Mouse (Mus musculus): ENCODE results near the gene Bcor. TPM values are rescaled to one million over a fixed set of nuclear protein-coding genes. Genes with fewer than 3 reads are reported as not detected.

The Bcor gene
- total and polyA plus RNA-seq, 3 experiments: 44.6 to 88.7 (median 61.6) TPM

GRCm38 (mm10) chrX:12003539-12003938 lies 156.6 kb downstream of the Bcor start:
- H3K27me3 ChIP-seq (ENCODE audit: control insufficient read depth in 1 of 2, insufficient read depth in 2 of 2, low read length in 2 of 2): no peaks in the 10 kb centered on the region
- peaks cover 0 to 24% of the 10 kb centered on the region in 2 experiments; a peak in 2 of 4 replicates for H3K36me3 ChIP-seq (ENCODE audit: control insufficient read depth in 1 of 2, insufficient read depth in 2 of 2, low read length in 2 of 2)
- peak; percentile 93 for DNase-seq (ENCODE audit: low read depth, low spot score)
- peaks cover 18% of the 10 kb centered on the region; the same call in 1 of the 2 replicates for H3K79me2 ChIP-seq (ENCODE audit: control insufficient read depth, insufficient read depth, low read length, poor library complexity)
- H3K4me3 ChIP-seq (ENCODE audit: control insufficient read depth in 1 of 2, insufficient read depth in 1 of 2, low read depth in 2 of 2, low read length in 2 of 2): peak overlapping the region; percentile 69 to 78
- peak overlapping the region; percentile 94 for H3K9ac ChIP-seq (ENCODE audit: control insufficient read depth, low read depth, low read length, poor library complexity, severe bottlenecking)
- peak overlapping the region; percentile 98 for H3K27ac ChIP-seq (ENCODE audit: control insufficient read depth, low read depth, low read length)
- H3K4me1 ChIP-seq (ENCODE audit: control insufficient read depth in 1 of 2, insufficient read depth in 2 of 2, low read length in 2 of 2): peaks cover 20 to 35% of the 10 kb centered on the region in 2 experiments
- H3K9me3 ChIP-seq (replicated peaks; ENCODE audit: insufficient read depth, low read length): no peaks in the 10 kb centered on the region
- TF ChIP-seq BHLHE40 (IDR thresholded peaks at IDR 0.05; ENCODE audit: borderline replicate concordance, low read depth, low read length): peak; percentile 59; the same call in 1 of the 2 replicates
- TF ChIP-seq SIN3A (IDR thresholded peaks at IDR 0.05; ENCODE audit: low read length): peak; percentile 94
- no peak for TF ChIP-seq MAX (IDR thresholded peaks at IDR 0.05; ENCODE audit: low read length)
- no peak for TF ChIP-seq GABPA (IDR thresholded peaks at IDR 0.05; ENCODE audit: low read depth, low read length)
- TF ChIP-seq MEF2A (IDR thresholded peaks at IDR 0.05; ENCODE audit: extremely low read depth, insufficient replicate concordance, low read depth, low read length, poor library complexity, severe bottlenecking): no peak; the same call in 1 of the 2 replicates
- TF ChIP-seq TAL1 (IDR thresholded peaks at IDR 0.05; ENCODE audit: low read length): peak; percentile 96
- peak; percentile 52; the same call in 1 of the 2 replicates for TF ChIP-seq HCFC1 (IDR thresholded peaks at IDR 0.05; ENCODE audit: low read depth, low read length)
- peak; percentile 94 for TF ChIP-seq ZMIZ1 (IDR thresholded peaks at IDR 0.05; ENCODE audit: low read depth, low read length)
- peak; percentile 89 for TF ChIP-seq TBP (IDR thresholded peaks at IDR 0.05; ENCODE audit: low read depth, low read length)
- TF ChIP-seq MYC (IDR thresholded peaks at IDR 0.05; ENCODE audit: low read depth, low read length): 0 out of 2 replicates have a peak, but pooled peaks have one; percentile 35
- 0 out of 2 replicates have a peak, but pooled peaks have one; percentile 2 for TF ChIP-seq ZC3H11A (IDR thresholded peaks at IDR 0.05; ENCODE audit: low read depth, low read length)
- 0 out of 2 replicates have a peak, but pooled peaks have one; percentile 13 for TF ChIP-seq SMC3 (IDR thresholded peaks at IDR 0.05; ENCODE audit: low read depth, low read length)
- TF ChIP-seq EP300 (IDR thresholded peaks at IDR 0.05; ENCODE audit: low read depth in 1 of 2, low read length in 2 of 2): peak; percentile 89 to 96
- TF ChIP-seq GATA1 (IDR thresholded peaks at IDR 0.05; ENCODE audit: low read depth, low read length): peak; percentile 96
- no peak for TF ChIP-seq POLR2AphosphoS5 (IDR thresholded peaks at IDR 0.05; ENCODE audit: borderline replicate concordance, low read depth, low read length)
- TF ChIP-seq MYB (IDR thresholded peaks at IDR 0.05; ENCODE audit: low read depth, low read length): peak; percentile 70
- no peak; the same call in 1 of the 2 replicates for TF ChIP-seq CHD1 (IDR thresholded peaks at IDR 0.05; ENCODE audit: low read depth, low read length)
- peak; percentile 48; the same call in 1 of the 2 replicates for TF ChIP-seq MXI1 (IDR thresholded peaks at IDR 0.05; ENCODE audit: low read depth, low read length)
- TF ChIP-seq ELF1 (IDR thresholded peaks at IDR 0.05; ENCODE audit: low read depth, low read length): 0 out of 2 replicates have a peak, but pooled peaks have one; percentile 32
- TF ChIP-seq UBTF (IDR thresholded peaks at IDR 0.05; ENCODE audit: borderline replicate concordance, insufficient read depth, low read depth, low read length): no peak
- TF ChIP-seq POLR2AphosphoS2 (IDR thresholded peaks at IDR 0.05; ENCODE audit: low read length): peak; percentile 72
- TF ChIP-seq ETS1 (IDR thresholded peaks at IDR 0.05; ENCODE audit: low read depth, low read length): peak; percentile 99
- peak; percentile 80 for TF ChIP-seq RCOR1 (IDR thresholded peaks at IDR 0.05; ENCODE audit: low read depth, low read length)
- no peak for TF ChIP-seq JUND (IDR thresholded peaks at IDR 0.05; ENCODE audit: low read depth, low read length)
- TF ChIP-seq TCF12 (IDR thresholded peaks at IDR 0.05; ENCODE audit: low read depth, low read length): peak; percentile 97
- TF ChIP-seq POLR2A (IDR thresholded peaks at IDR 0.05; ENCODE audit: control insufficient read depth in 1 of 2, insufficient read depth in 1 of 2, low read depth in 1 of 2, low read length in 2 of 2, poor library complexity in 1 of 2): peak in 1 of 2 experiments; percentile 68; a peak in 2 of 4 replicates
- TF ChIP-seq NRF1 (IDR thresholded peaks at IDR 0.05; ENCODE audit: insufficient read depth, low read depth, low read length, poor library complexity, severe bottlenecking): no peak
- peak; percentile 21; the same call in 1 of the 2 replicates for TF ChIP-seq CHD2 (IDR thresholded peaks at IDR 0.05; ENCODE audit: low read length)
- TF ChIP-seq KAT2A (conservative IDR thresholded peaks at IDR 0.05; ENCODE audit: low read depth, low read length): peak; percentile 44
- peak; percentile 73 for TF ChIP-seq NELFE (IDR thresholded peaks at IDR 0.05; ENCODE audit: low read depth, low read length)
- no peak for TF ChIP-seq ZKSCAN1 (IDR thresholded peaks at IDR 0.05; ENCODE audit: low read depth, low read length)
- TF ChIP-seq RAD21 (IDR thresholded peaks at IDR 0.05; ENCODE audit: low read depth, low read length): no peak; the same call in 1 of the 2 replicates
- peak; percentile 93 for TF ChIP-seq MAZ (IDR thresholded peaks at IDR 0.05; ENCODE audit: low read depth, low read length)
- TF ChIP-seq USF1 (IDR thresholded peaks at IDR 0.05; ENCODE audit: low read depth, low read length): peak; percentile 61; the same call in 1 of the 2 replicates
- no peak for TF ChIP-seq CTCF (IDR thresholded peaks at IDR 0.05 in 2 of 3, conservative IDR thresholded peaks at IDR 0.05 in 1 of 3; ENCODE audit: control insufficient read depth in 1 of 3, insufficient read depth in 1 of 3, low read depth in 2 of 3, low read length in 3 of 3, poor library complexity in 1 of 3, severe bottlenecking in 1 of 3)
- no peak for TF ChIP-seq ZNF384 (IDR thresholded peaks at IDR 0.05; ENCODE audit: low read depth, low read length)
- TF ChIP-seq E2F4 (IDR thresholded peaks at IDR 0.05; ENCODE audit: borderline replicate concordance, low read depth, low read length): 0 out of 2 replicates have a peak, but pooled peaks have one; percentile 38
